Mouse (Mus musculus) 3T3-L1 (cell line): Measurements from ENCODE around the gene Gm20683.
"Not testable (repeated sequence)": the region's sequence is repeated elsewhere in the genome, so short reads cannot be mapped to it uniquely, and the experiment has no call there.

Experiments
- DNase-seq: peaks from one replicate; pipeline ENCODE4 v3.0.0-alpha.2; 2015; ENCODE audit warnings: low read depth, low spot score

Gene Gm20683

DNA sequence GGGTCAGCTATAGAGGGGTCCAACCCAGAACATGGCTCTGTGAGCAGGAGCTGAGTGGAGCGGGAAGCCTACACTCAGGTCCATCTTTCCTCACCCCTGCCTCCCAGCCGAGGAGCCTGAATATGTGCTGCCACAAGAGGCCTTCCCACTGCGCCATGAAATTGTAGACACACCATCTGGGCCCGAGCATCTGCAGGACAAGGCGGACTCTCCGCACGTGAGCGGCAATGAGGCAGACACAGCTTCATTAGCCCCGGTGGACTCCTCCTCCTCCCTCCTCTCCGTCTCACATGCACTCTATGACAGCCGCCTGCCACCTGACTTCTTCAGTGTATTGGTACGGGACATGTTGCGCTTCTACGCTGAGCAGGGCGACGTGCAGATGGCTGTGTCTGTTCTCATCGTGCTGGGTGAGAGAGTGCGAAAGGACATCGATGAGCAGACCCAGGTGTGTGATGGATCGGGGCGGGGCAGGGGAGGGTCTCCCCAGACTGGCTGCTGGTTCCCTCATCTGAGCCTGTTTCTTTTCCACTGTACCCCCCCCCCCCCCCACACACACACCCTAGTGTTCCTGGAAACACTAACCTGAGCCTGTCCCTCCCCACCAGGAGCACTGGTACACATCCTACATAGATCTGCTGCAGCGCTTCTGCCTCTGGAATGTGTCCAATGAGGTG, 13.9 kb downstream of the Gm20683 start:
- DNase-seq, result no peak

GRCm38 (mm10) chr17:25827011-25827410, 14.6 kb downstream of the Gm20683 start:
- DNase-seq, result no peak

DNA sequence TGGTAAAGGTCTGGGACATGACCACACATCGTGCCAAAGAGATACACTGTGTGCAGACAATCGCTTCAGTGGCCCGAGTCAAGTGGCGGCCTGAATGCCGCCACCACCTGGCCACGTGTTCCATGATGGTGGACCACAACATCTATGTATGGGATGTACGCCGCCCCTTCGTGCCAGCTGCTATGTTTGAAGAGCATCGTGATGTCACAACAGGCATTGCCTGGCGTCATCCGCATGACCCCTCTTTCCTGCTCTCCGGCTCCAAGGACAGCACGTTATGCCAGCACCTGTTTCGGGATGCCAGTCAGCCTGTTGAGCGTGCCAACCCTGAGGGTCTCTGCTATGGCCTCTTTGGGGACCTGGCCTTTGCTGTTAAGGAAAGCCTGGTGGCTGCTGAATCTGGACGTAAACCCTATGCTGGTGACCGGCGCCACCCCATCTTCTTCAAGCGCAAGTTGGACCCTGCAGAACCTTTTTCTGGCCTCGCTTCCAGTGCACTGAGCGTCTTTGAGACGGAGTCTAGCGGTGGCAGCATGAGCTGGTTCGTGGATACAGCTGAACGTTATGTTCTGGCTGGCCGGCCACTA, 15.5 kb downstream of the Gm20683 start:
- no peak for DNase-seq

GRCm38 (mm10) chr17:25825311-25825710, 16.3 kb downstream of the Gm20683 start:
- no peak for DNase-seq

- no peak for DNase-seq
Observed at GRCm38 (mm10) chr17:25824362-25825142, 17.0 kb downstream of the Gm20683 start.

DNA sequence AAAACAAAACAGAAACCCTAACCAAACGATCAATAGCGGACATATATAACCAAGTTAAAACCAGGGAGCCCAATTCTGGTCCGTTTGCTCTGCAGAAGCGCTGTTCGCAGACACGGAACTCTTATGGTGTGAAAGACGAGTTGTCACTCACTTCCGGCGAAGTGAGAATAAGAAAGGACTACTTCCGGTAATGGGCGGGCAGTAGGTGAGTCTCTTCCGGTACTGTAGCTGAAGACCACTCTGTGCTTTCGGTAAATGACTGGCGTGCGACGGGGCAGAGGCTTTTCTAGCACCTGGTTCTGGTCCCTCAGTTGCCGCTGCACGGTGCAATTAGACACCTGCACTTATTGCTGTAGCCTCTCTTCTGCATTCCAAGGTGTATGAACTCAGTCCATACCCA, 18.1 kb downstream of the Gm20683 start, which contains the start of gene Wdr24:
Gene Wdr24, plus strand, starts transcription at position 176 of the 400 bp plus-strand sequence.
- DNase-seq, result peak; percentile 95

GRCm38 (mm10) chr17:25818851-25819780, 22.4 kb downstream of the Gm20683 start:
- no peak for DNase-seq

DNA sequence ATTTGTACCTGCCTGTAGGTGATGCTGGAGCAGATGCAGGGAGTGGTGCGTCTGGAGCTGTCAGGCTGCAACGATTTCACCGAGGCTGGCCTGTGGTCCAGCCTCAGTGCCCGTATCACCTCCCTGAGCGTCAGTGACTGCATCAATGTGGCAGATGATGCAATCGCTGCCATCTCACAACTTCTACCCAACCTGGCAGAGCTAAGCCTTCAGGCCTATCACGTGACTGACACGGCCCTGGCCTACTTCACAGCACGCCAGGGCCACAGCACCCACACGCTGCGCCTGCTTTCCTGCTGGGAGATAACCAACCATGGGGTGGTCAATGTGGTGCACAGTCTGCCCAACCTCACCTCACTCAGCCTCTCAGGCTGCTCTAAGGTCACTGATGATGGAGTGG, 23.9 kb downstream of the Gm20683 start:
- DNase-seq, result no peak

GRCm38 (mm10) chr17:25813471-25813870, 28.1 kb downstream of the Gm20683 start:
- DNase-seq, result peak; percentile 75

- no peak for DNase-seq
Observed at GRCm38 (mm10) chr17:25810890-25811289, 30.7 kb downstream of the Gm20683 start.

DNA sequence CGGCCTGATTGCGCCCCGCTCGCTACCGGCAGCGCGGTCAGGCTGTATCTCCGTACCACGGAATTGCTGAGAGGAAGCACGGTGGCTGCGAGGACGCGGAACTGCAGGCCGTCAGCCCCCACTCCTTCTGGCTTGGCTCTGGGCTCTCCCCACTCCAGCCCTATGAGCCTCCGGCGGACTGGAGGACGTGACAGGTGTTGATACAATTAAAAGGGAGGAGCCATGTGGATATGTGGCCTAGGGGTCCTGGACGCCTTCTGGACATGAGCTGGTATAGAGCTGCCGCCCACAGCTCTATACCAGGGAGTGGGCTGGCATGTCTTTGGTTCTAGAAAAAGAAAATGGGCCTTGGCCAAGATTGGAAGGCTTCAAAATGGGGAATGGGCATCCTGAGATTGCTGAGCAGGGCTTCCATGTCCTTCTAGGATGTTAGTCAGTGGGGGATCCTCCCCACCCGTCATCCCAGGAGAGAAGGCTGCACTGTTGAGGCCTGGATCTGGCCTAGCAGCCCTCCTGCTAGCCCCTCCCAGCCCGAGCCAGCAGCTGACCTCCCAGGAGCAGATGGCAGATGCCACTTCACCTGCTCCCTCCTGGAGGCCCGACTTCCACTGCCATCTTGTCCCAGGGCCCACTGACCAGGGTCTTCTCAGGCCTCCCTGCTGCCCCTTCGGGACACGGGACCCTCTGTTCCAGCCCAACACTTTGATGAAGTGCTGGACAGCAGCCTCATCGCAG, 31.8 kb downstream of the Gm20683 start:
- no peak for DNase-seq

GRCm38 (mm10) chr17:25808789-25809605, 32.6 kb downstream of the Gm20683 start, which contains the start of gene Fbxl16:
Gene Fbxl16, plus strand, starts transcription at chr17:25809085.
- no peak for DNase-seq

GRCm38 (mm10) chr17:25808028-25808427, 33.5 kb downstream of the Gm20683 start:
- DNase-seq, result no peak

DNA sequence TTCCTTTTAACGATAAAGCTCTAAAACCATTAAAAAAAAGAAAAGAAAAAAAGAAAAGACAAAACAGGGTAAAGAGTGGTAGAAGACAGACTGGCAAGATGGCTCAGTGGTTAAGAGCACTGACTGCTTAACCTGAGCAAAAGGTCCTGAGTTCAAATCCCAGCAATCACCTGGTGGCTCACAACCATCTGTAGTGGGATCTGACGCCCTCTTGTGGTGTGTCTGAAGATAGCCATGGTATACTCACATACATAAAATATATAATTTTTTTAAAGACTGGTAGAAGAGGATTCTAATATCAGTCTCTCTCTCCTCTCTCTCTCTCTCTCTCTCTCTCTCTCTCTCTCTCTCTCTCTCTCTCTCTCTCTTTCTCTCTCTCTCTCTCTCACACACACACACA, 34.1 kb downstream of the Gm20683 start:
- not testable (repeated sequence) for DNase-seq

- DNase-seq, result peak; percentile 69
Observed at GRCm38 (mm10) chr17:25806507-25806906, 35.1 kb downstream of the Gm20683 start.

DNA sequence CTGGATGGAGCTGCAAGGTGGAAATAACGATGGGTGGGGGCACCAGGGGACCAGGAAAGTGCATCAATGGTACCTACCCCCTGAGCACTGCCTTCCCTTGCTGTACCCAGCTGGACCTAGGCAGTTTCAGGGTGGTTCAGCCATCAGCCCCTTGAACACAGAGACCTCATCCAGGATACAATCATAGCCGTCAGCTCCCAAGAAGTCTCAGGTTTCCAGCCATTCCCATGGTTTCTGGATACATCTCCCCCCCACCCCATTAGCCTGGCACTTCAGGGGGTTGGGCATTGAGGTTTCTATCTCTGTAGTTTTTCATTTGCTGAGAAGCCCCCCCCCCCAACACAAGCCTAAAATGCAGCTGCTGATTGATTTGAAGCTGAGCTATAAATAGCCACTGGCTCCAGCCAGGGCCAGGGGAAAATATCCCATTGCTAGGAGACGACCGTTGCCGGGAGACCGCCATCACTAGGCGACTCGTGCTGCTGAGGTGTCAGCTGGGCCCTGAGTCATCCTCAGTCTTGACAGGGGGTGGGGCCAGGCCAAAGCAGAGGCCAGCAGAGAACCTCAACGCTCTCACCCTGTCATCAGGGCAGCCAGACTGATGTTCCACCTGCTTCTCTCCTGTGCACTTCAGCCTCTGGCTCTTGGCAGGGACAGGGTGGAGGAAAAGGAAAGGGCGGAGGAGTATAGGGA, 38.6 kb downstream of the Gm20683 start:
- peak; percentile 92 for DNase-seq

- peak; percentile 89 for DNase-seq
Observed at GRCm38 (mm10) chr17:25801029-25801428, 40.5 kb downstream of the Gm20683 start.

DNA sequence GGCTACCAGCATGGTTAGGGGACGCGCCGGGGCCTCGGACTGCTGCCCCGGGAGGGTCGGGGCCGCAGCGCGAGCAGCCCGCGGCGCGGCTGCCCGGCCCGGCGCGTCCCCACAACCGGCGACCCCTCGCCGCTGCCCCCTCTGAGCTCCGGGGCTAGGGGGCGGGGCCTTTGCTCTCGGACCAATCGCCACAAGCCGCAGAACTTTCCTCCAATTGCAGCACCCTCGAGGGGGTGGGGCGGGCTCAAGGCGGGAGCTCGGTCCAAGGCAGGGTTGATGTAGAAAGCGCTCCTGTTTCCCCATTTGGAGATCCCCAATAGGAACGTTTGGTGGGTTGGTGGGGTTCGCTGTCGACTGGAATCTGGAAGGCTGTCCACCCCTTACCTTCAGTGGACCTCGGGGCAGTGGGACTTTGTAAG, 44.6 kb downstream of the Gm20683 start, which contains the start of gene Metrn:
Gene Metrn, minus strand, starts transcription at position 186 of the 419 bp plus-strand sequence.
- peak; percentile 87 for DNase-seq

- no peak for DNase-seq
Observed at GRCm38 (mm10) chr17:25796211-25796771, 45.3 kb downstream of the Gm20683 start.
